Mouse (Mus musculus): ENCODE measurements around the gene Pde4b. TPM values are rescaled to one million over a fixed set of nuclear protein-coding genes. Genes with fewer than 3 reads are reported as not detected.
"Not testable (repeated sequence)": the region's sequence is repeated elsewhere in the genome, so short reads cannot be mapped to it uniquely, and the experiment has no call there.

Pde4b gene
- polyA plus RNA-seq (2012; ENCODE audit: insufficient read depth, insufficient read length, missing spikeins), result 4.9 and 5.3 TPM in 2 replicates

DNA sequence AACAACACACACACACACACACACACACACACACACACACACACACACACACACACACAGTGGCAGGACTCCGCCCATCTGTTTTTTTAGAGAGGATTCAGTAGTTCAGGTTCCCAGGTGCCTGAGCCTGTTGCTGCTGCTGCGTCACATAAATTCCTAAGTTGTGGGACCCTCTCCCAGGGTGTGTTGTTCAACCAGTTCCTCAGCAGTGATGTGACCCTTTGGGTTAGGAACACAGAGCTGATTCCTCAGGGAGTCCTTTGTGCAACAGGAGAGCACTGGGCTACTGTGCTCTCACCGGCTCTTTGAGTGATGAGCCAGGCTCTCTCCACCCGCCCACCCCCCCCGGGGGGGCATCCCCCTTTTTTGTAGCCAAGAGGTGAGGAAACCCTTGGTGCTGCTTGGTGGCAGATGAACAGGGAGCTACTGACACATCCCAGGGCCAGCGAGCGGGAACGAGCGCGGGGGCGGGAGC lies at the start of gene Pde4b:
Gene Pde4b, plus strand, starts transcription at position 453 of the 475 bp plus-strand sequence.
- Histone ChIP-seq H3K27ac (replicated peaks; ENCODE audit: low read depth, low read length) (no peak within 1 kb of the TSS), H3K4me1 (ENCODE audit: control insufficient read depth, insufficient read depth, insufficient read length, low read length) (no peaks in the 10 kb centered on the region), H3K4me3 (ENCODE audit: insufficient read depth, low read depth, low read length) (no peak within 1 kb of the TSS)

DNA sequence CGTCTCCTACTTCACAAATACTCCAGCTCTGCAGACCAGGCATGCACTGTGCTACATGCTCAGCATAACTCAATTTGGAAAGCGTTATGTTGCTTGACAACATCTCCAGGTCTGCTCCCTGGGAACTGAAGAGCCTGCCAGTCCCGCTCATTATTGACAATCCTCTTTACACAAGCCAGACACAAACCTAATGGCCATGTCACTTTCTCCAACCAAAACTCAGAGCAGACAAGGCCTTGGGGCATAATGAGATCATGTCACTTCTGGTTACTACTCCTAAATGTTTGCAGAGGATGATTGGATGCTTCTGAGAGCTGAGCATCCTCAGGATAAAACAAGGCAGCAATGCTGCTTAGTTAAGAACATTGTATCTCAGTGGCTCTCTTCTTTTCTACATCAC lies 47.2 kb upstream of the Pde4b start:
- Histone ChIP-seq H3K4me3 (ENCODE audit: insufficient read depth, low read depth, low read length) (no peak overlapping the region), H3K4me1 (ENCODE audit: control insufficient read depth, insufficient read depth, insufficient read length, low read length) (no peaks in the 10 kb centered on the region), H3K27ac (replicated peaks; ENCODE audit: low read depth, low read length) (no peak overlapping the region)

DNA sequence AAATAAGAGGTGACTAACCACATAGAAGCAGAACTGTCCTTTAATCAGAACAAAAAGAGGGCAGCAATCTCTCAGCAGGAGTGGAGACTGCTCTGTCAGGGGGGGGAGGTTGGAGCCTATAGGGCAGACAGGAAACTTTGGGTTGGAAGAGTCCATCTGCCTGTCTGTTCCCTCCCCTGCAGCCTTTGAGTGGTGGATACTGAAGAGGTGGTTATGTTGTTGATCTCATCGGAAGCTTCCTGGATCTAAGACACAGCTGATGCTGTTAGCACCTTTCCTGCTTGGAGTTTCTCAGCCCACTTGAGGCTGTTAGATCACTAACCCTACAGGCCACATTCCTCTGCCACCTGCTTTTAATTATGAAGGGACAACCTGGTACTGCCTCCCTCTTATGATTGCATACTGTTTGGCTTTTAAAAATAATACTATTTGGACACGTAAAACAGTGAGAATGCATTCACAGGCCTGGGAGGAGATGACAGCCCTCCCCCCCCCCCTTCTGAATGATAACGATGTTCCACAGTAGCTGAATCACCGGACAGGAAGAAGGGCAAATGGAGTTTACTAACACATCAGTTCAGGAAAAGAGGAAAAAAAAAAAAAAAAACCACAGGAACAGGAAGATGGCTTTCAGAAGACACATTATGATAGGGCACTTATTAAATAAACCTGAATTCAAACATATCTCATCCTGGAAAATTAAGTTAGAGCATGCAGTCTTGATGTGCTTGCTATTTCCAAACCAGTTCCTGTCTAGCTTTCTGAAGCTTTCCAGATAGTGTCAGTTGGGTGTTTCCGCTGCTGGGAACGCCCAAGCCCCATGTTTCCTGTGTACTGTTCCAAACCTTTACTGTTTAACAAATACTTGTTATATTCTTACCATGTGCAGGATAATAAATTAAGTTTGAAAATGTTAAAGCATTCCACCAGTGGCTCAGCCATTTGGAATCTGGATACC lies 41.9 kb upstream of the Pde4b start:
- no peaks in the 10 kb centered on the region for H3K4me1 ChIP-seq (ENCODE audit: control insufficient read depth, insufficient read depth, insufficient read length, low read length)
- H3K27ac ChIP-seq (replicated peaks; ENCODE audit: low read depth, low read length), result no peak overlapping the region; the same call in 1 of the 2 replicates
- H3K4me3 ChIP-seq (ENCODE audit: insufficient read depth, low read depth, low read length), result no peak overlapping the region

DNA sequence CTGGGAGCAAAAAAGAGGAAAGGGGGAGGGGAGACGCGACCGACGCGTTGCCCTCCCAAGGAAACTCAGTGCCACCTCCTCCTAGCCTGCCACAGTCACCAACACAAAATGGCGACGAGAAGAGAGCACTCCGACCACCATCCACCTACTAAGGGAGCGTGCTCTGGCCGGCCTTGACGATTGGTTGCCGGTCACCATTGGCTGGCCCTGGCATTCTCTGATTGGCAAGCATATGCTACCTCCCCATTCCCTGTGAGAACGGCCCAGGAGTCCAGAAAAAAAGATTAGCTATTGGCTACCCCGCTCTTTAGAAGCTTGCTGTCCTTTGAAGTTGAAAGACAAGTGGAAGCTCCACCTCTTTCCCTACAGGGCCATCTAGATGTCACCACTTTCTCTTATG lies 38.0 kb upstream of the Pde4b start:
- not testable (repeated sequence) for H3K4me1 ChIP-seq (ENCODE audit: control insufficient read depth, insufficient read depth, insufficient read length, low read length); H3K27ac ChIP-seq (replicated peaks; ENCODE audit: low read depth, low read length); H3K4me3 ChIP-seq (ENCODE audit: insufficient read depth, low read depth, low read length)

DNA sequence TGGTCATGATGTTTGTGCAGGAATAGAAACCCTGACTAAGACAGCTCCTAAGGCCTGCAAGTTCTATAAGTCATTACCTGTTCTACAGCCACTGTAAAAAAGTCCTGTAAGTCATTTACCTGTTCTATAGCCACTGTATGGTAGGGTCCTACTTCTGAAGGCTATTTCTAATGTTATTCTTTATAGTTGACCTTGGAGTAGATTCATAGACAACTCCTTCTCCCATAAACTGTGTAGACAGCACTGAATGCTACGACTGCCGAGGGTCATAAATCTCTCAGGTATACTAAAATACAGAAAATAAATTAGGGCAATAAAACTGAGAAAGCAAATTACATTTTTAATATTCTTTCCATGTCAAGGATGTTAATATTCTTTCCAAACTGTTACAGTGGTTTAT lies 26.0 kb upstream of the Pde4b start:
- H3K27ac ChIP-seq (replicated peaks; ENCODE audit: low read depth, low read length), result no peak overlapping the region
- no peaks in the 10 kb centered on the region for H3K4me1 ChIP-seq (ENCODE audit: control insufficient read depth, insufficient read depth, insufficient read length, low read length)
- H3K4me3 ChIP-seq (ENCODE audit: insufficient read depth, low read depth, low read length), result no peak overlapping the region

DNA sequence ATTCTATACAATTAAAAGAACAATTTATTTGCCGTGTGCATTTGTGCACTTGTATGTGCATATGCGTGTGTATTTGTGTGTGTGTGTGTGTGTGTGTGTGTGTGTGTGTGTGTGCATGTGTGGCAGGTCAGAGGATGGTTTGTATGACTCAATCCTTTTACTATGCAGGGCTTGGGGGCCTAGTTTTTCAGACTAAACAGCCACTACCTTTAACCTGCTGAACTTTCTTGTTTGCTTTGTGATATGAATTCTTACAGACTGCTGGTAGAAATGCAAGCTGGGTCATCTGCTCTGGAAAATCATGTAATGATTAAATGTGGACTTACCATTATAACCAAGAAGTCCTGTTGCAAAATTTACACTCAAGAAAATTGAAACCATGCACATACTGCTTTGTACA lies 18.0 kb upstream of the Pde4b start:
- Histone ChIP-seq H3K4me1 (ENCODE audit: control insufficient read depth, insufficient read depth, insufficient read length, low read length) (no peaks in the 10 kb centered on the region), H3K27ac (replicated peaks; ENCODE audit: low read depth, low read length) (no peak overlapping the region), H3K4me3 (ENCODE audit: insufficient read depth, low read depth, low read length) (no peak overlapping the region)

DNA sequence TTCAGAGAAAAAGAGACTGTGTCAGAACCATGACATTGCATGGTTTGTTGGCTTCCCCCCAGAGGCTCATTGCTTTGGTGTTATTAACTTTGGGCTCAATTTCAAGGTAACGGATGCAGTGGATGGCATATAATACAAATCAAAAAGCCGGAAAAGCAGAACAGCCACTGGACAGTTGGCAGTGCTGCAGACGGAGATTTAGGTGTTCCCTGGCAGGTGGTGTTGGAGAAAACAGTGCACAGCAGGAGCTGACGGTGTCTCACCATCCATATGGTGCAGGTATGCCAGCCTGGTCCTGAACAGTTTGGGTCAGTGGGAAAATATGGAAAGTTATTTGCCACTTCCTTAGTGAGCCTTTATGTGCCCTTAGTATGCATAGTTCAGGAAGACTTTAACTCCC lies 1.0 kb upstream of the Pde4b start:
- Histone ChIP-seq H3K4me1 (ENCODE audit: control insufficient read depth, insufficient read depth, insufficient read length, low read length) (no peaks in the 10 kb centered on the region), H3K27ac (replicated peaks; ENCODE audit: low read depth, low read length) (no peak overlapping the region), H3K4me3 (ENCODE audit: insufficient read depth, low read depth, low read length) (no peak overlapping the region)

DNA sequence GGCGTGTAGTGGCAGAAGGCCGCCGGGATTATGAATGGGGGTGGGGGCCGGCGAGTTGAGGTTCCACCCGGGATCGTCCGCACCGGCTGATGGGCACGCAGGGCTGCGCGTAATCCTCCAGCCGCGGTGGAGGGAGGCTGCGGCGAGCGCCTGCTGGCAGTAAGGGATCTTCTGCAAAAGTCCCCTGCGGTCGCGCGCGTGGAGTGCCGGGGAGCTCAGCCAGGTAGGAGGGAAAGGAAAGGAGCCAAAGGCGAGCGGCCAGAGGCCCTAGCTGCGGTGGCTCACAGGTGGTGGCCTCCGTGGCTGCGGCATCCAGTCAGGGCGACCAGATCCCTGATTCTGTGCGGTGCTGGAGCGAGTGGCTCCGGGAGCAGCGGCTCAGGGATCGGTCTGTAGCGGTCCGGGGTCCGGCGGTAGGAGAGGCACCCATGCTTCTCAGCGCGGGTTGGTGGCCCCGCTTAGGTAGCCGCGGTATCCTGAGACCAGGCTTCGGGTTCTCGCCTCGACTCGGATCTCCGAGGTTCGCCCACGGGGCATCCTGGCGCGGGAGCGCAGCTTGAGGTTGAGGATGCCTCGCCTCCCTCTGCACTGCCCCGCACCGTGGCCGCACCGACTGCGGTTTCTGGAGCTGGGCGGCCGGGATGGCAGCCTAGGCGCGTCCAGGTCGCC lies 357 bp downstream of the Pde4b start:
- no peak overlapping the region for H3K4me3 ChIP-seq (ENCODE audit: insufficient read depth, low read depth, low read length)
- no peak overlapping the region for H3K27ac ChIP-seq (replicated peaks; ENCODE audit: low read depth, low read length)
- H3K4me1 ChIP-seq (ENCODE audit: control insufficient read depth, insufficient read depth, insufficient read length, low read length), result no peaks in the 10 kb centered on the region

DNA sequence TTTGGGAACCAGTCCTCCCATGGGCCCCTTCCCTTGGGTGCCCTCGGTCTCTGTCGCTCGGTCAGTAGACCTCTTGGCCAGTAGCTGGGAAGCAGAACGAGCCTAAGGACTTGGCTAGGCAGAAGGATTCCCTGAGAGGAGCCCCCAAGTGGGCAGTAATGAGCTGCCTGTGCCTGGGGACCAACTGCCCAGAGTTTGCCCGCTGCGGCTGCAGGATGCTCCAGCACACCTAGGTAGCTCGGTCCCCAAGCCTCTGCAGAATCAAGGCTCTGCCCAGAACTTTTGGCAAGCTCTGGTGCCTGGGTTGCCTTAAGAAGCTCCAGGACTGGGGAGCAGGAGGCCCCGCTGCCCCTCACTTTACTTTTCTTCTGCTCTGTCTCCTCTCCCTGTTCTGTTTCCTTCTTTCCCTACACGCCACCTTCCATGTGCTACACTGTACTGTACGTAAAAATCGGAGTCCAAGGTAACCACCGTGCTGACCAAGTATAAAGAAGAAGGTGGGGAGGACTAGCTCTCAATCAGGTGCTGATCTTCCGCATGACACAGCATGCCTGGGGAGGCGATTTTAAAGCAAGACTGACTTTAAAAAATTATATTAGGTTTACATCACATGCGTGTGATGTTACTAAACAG lies 1.0 kb downstream of the Pde4b start:
- Histone ChIP-seq H3K4me3 (ENCODE audit: insufficient read depth, low read depth, low read length) (no peak overlapping the region), H3K4me1 (ENCODE audit: control insufficient read depth, insufficient read depth, insufficient read length, low read length) (no peaks in the 10 kb centered on the region)

DNA sequence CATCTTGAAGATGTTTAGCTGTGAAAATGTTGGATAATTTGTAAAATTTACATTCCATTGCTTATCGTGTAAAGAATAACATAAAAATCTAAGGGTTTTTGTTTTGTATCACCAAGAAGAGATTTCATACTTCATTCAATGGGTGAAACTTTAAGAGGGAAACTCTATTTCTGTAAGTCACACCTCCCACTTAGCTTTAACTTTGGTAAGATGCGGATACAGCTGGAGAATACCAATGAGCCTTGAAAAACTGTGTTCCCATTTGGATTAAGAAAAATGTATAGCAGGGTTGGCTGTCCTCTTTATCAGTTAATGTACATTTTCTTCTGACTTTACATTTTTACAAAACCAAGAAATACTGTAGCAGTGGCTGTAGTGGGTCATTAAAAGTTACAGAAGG lies 8.5 kb downstream of the Pde4b start:
- H3K4me3 ChIP-seq (ENCODE audit: insufficient read depth, low read depth, low read length), result no peak overlapping the region
- H3K4me1 ChIP-seq (ENCODE audit: control insufficient read depth, insufficient read depth, insufficient read length, low read length), result no peaks in the 10 kb centered on the region
- no peak overlapping the region for H3K27ac ChIP-seq (replicated peaks; ENCODE audit: low read depth, low read length)

More for the DNA sequence above, 1.0 kb downstream of the Pde4b start:
- no peak overlapping the region for H3K27ac ChIP-seq (replicated peaks; ENCODE audit: low read depth, low read length)

DNA sequence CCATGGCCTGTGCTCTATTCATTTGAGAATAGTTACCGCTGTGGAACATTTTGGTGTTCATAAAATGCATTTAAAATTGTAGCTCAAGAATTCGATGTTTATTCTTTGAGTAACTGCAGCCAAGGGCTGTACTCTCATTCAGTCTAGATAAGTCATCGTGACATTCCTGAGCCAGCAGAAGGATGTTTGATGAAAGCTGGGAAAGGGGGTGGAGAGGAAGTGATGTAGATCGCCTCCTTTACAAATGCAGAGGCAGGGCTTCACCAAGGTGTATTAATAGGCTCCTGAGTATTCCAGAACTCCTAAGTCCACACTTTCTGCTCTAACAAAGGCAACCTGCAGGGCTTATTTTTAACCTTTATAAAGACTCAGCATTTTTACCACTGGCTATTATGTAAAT lies 14.9 kb downstream of the Pde4b start:
- Histone ChIP-seq H3K4me1 (ENCODE audit: control insufficient read depth, insufficient read depth, insufficient read length, low read length) (no peaks in the 10 kb centered on the region), H3K27ac (replicated peaks; ENCODE audit: low read depth, low read length) (no peak overlapping the region), H3K4me3 (ENCODE audit: insufficient read depth, low read depth, low read length) (no peak overlapping the region)

DNA sequence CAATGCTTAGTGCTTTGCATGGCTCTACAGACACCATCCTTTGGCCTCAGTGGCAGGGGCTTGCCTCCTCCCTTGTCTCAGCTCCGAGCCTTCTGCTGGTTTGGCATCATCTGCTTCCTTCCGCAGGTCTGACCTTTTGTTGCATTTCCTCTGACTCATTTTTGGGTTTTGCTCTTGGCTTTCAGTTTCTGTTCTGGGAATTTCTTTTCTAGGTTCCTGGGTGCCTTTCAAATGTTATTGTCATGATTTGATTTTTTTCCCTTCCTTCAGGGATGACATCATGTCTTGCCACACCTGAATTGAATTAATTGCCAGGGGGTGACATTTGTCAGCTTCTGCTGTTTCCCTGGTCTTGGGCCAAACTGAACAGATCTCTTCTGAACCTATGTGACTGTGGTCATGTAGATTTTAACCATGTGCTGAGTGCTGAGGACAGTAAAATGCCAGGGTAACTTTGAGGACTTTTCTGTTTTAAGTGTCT lies 17.2 kb downstream of the Pde4b start:
- H3K27ac ChIP-seq (replicated peaks; ENCODE audit: low read depth, low read length), result no peak overlapping the region
- H3K4me1 ChIP-seq (ENCODE audit: control insufficient read depth, insufficient read depth, insufficient read length, low read length), result no peaks in the 10 kb centered on the region

DNA sequence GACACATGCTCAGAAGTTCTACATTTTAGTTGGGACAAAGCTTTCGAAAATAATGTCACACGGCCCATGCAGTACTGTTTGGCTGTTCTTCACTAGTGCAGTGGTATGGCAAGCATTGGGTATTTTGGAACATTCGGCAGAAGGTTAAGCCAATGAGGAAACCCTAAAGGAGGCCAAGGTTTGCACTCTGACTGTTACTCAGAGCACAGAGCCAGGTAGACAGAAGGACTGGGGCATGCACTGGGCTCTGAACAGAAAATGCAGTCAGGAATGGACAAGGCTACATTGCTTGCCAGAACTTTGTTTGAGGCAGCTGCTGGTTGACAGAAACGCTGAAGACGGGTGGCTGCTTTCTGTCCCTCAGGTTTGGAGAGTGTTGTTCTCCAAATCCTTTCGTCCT lies 19.4 kb downstream of the Pde4b start:
- H3K4me1 ChIP-seq (ENCODE audit: control insufficient read depth, insufficient read depth, insufficient read length, low read length), result no peaks in the 10 kb centered on the region
- H3K27ac ChIP-seq (replicated peaks; ENCODE audit: low read depth, low read length), result no peak overlapping the region
- no peak overlapping the region for H3K4me3 ChIP-seq (ENCODE audit: insufficient read depth, low read depth, low read length)

More for the DNA sequence above, 17.2 kb downstream of the Pde4b start:
- no peak overlapping the region for H3K4me3 ChIP-seq (ENCODE audit: insufficient read depth, low read depth, low read length)

DNA sequence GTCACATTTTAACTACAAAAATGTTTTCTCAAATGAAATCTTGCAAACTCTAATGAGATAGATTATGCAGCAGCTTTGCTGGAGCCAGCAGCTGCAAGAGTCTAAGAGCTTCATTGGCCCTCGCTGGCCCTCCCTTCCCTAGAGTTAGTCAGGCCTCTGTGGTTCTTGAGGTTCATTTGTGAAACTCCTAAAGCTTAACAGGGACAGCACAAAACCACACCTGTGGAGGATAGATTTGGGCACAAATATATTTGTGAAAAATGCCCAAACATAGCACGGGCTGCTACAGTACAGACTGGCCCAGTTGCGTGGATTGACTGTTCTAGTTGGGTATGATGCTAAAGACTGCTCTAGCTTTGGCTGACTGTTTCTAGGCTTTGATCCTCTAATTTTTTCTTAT lies 32.1 kb downstream of the Pde4b start:
- H3K4me3 ChIP-seq (ENCODE audit: insufficient read depth, low read depth, low read length), result no peak overlapping the region
- H3K27ac ChIP-seq (replicated peaks; ENCODE audit: low read depth, low read length), result no peak overlapping the region
- H3K4me1 ChIP-seq (ENCODE audit: control insufficient read depth, insufficient read depth, insufficient read length, low read length), result no peaks in the 10 kb centered on the region

DNA sequence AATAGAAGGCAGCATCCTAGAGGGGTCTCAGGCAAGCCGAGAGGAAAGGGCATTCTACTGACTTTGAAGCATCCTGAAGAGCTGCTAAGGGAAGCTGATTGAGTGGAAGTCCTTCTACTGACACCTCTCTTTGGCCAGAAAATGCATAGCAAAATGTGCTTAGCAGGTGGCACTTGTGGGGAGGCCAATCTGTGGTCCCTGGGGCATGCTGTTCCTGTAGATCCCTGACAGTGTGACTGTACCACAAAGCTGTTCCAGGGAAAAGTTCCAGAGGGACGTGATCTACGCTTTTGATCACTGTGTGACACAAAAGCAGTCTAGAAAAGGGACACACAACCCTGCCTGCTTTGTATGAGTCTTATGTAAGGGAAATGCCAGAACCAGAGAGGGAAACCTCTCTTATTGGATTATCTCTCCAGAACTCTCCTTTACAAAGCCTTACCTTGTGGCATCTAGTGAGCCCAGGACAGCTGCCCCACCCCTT lies 49.1 kb downstream of the Pde4b start:
- Histone ChIP-seq H3K4me1 (ENCODE audit: control insufficient read depth, insufficient read depth, insufficient read length, low read length) (no peaks in the 10 kb centered on the region), H3K27ac (replicated peaks; ENCODE audit: low read depth, low read length) (no peak overlapping the region), H3K4me3 (ENCODE audit: insufficient read depth, low read depth, low read length) (no peak overlapping the region)
